Mouse (Mus musculus): ENCODE measurements around the gene Meis2.

Meis2 gene

DNA sequence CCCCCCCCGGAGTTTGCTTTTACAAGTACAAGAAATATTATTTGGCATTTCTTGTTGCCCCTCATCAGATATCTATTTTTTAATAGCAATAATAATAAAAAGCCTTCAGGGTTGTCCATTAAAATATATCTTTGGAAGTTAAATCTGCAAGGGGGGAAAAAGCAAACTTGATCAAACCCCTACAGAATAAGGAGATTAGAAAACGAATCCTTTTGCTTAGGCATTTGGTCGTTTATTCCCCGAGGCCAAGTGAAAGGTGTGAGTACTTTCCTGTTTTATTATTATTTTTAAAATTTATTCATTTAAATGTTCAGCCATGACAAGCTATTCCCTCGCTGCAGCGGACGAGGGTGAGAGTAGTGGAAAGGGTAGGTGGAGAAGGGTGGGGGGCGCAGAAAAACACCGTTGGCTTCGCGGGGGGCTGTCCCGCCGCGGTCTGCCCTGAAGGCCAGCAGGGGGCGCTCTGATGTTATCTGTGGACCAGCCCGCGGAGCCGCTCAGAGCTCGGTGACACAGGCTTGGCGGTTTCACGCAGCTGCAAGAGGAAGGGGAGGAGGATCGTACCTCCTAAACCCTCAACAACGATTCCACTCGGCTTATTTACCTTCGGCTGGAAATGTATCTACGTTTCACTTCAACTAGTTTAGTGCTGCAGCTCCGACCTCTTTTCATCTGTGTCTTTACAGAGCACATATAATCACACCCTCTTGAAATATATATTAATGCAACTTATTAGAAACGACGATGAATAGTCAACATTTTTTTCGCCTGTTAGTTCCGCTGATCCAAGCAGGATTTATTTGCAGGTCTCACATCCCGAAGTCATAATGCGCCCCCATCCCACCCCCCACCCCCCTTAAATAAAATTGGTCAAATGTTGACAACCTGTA lies 209.9 kb downstream of the Meis2 start:
- peak; percentile 60 for DNase-seq (ENCODE audit: low spot score)

DNA sequence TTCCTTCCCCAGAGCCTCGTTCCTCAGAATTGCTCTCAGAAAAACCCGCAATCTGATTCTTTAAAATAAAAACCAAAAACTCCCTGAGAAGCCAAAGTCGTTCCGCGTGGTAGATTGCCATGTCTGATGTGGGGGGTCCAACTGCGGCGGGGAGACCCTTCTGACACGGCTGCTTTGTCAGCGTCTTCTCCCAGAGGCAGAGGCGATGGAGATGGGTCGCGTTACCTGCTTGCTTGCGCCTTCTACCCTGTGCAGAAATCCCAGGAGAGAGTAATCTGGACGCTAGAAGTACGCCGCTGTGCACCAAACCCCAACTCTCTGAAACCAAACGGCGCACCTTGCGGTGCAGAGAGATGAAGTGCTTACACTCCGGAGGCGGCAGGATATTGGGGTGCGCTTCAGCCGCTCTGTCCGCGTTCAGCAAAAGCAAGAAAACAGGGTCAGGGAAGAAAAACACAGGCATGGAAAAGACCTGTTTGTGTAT lies 210.8 kb downstream of the Meis2 start:
- DNase-seq (ENCODE audit: low spot score) = no peak

DNA sequence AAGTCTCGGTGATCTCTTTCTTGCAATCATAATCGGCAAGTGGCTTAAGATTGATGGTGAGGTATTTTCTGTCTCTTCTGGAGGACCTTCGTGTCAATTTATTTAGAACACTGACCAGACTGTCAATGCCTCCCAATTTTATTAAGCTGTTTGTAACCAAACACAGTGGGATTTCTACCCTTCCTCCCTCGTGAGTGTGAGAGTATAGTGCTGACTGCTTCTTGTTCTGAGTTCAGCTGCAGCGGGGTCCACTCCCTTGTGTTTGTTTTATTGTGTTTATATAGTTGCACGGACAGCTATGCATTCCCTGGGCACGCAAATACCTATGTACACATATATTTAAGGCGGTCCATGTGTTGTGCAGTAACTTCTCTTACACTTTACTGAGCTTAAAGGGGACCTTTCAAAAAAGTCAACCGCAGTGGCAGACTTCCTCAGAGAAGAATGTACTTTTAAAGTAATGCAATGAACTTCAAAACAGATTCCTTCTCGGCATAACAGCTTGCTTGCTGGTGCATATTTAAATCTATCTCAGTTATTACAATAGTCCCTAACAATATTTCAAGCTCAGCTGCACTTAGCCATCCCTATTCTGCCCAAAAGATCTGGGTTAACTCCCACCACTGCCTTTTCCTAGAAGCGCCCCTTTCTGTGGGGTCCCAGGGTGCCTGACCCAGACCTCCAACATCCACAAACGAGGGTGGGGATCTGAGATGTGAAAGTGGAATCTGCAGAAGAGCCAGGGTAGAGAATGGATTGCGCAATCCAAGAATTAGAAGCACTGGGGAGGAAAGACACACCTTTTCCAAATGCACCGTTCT lies 211.4 kb downstream of the Meis2 start:
- no peak for DNase-seq (ENCODE audit: low spot score)

DNA sequence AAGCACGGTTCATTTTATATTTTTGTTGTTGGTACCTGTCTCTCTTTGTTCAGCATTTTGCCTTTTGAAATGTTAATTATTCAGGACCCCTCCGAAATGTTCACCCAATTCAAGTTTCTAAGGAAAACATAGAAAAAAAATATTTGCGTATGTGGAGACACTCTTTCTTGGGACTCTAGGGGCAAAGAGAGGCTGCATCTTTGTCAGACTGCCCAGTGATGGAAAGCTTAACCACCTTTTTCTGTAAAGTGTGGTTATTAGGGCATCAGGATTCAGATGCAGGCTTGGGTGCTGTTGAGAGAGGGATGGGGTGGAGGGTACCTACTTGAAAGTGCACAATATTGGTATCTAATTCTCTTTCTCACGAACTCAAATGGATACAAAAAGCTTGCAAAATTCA lies 212.4 kb downstream of the Meis2 start:
- no peak for DNase-seq (ENCODE audit: low spot score)

DNA sequence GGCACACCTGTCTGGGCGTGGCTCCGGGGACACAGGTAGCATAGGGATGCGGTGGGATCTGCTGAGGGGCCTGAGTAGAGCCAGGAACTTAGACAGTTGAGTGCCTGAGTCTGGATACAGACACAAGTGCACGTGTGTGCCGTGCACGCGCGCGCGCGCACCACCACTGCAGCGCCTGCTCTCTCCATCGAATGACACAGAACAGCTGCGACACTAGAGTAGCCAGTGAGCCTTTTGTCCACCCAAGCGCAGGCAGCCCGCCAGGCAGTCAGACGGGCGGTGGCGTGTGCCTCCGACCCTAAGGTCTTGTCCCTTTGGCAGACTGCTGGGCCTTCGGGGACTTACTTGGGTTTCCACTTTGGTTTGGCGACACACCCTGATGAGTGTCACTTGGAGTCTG lies 213.0 kb downstream of the Meis2 start:
- DNase-seq (ENCODE audit: low spot score) = no peak

DNA sequence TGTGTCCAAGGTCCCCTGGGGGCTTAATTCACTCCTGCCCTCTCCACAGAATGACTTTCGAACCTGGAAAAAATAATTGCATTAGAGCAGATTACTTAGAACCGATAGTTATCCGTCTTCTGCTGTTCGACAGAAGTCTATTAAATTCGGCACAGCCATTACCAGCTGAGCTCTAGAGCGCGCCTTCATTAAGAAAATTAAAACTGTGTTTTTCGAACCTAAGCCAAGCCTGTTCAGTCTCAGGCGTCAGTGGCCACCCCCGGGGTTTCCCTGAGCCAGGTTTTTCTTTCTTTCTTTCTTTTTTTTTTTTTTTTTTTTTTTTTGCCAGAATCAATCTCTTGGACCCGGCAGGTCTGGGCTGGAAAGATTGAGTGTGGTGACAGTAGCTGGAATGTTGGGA lies 213.5 kb downstream of the Meis2 start:
- no peak for DNase-seq (ENCODE audit: low spot score)

DNA sequence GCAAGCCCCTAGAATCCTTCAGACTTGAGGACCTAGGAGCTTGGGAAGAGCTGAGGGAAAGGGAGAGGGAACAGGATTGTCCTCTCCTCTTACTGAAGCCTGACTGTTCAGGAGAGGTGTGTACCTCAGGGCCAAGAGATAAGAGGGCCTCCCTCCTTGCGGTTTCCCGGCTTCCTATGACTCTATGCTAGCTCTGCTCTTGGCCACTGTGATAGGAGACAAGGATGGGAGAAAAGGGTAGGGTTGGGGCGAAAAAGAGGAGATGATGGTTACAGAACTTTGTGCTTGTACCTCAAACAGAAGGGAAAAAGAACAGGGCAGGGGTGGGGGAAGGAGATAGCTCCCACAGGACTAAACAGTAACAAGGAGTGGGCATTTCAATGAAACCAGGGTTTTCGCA lies 214.7 kb downstream of the Meis2 start:
- no peak for DNase-seq (ENCODE audit: low spot score)

DNA sequence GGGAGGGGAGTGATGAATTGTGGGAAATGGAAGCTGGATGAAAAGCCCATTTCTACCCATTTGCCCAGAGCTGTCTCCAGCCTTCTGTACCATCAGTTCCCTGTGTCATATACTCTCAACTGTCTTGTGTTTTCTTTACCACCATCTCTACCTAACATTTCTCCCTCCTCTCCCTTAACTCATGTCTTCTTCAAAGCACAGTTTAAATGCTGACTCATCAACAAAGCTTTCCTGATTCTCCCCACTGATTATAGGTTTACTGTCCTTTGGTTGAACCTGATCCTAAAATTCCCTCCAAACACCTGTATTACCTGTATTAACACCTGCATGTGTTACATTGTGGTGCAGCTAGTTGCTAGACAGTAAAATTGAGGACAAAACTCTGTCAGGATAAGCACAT lies 222.8 kb downstream of the Meis2 start:
- no peak for DNase-seq (ENCODE audit: low spot score)

DNA sequence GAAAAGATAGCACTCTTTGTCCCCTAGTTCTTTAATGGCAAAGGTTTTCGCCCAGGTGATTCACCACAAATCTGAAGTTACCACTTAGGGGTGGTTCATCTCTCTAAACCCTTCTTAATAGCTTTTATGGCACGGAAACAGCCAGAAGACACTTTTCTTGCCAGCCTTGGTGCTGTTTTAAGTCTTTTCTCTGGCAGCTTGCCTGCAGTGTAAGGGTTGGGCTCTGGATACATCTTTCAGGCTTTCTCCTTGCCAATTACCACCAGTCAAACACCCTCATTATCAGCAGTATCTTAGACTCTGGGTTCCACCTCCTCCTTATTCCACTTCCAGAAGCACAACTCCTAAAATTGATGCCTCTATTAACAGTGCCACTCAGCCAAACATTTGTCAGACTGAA lies 229.6 kb downstream of the Meis2 start:
- no peak for DNase-seq (ENCODE audit: low spot score)

DNA sequence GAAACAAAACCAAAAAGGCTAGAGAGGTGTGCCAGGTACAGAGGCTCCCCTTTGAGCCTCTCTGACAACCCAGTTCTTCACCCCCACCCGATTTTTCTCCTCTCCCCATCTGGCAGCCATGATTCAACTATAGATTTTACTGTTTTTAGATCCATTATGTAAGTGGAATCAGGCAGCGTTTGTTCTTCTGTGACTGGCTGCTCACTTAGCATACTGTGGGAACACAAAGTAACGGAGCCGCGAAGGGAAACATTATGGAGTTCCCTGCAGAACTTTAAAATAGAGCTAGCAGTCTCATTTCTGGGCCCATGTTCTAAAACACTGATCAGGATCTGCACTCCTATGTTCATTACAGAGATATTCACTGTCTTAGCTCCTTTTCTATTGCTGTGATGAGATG lies 243.3 kb downstream of the Meis2 start:
- DNase-seq (ENCODE audit: low spot score) = no peak

DNA sequence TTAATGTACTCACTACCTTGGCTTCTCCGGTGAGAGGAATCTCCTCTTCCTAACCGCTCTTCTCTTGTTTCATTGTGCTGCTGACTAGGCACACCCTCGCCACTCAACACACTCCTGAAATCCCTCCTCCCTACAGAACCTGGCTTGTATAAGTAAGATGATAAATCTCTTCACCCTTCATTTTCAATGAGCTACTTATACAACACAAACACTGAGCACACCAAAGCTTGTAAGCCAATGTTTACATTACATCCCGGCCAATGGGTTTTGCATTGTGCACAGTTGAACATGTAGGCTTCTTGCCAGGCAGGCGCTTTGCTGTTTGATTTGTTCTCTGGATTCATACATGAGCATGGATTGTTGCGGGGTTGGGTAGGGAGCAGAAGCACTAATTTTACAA lies 247.7 kb downstream of the Meis2 start:
- DNase-seq (ENCODE audit: low spot score) = no peak

DNA sequence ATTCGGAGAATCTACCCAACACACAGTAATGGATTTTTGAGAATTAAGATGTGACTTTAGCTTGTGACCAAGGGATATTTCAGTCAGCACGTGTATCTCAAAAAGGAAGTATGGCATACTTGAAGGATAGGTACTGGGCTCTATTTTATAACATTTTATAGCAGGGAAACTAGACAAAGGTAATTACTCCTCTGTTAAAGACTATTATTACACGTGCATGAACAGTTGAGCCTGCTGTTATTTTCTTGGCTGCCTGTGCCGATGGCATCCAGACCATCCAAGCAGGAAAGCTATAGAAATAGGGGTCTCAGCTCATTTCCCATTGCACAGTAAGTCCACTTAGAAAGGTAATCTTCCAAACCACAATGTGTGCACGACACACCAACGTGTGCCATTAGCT lies 251.9 kb downstream of the Meis2 start:
- DNase-seq (ENCODE audit: low spot score) = no peak

DNA sequence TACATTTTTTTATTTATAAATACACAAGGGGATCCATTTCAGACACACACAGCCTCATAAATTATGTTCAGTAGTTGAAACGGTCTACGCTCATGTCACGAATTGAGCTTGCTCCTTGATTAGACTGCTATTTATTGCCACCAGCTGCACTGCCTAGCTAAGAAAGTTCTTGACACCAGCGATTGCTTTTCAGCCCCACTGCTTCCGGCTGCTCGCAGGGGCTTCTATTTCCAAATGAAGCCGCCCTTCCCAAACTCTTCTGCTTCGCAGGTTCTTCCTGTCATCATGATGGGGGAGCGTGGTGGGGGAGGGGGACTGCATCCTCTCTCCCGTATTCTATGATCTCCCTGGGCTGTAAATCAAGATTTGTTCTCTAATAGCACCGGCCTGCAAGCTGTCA lies 252.3 kb downstream of the Meis2 start:
- no peak for DNase-seq (ENCODE audit: low spot score)

Measured in ovary, postnatal 10 days (tissue).